Mouse (Mus musculus) heart, postnatal 14 days (tissue): ENCODE data around the gene Zfp324. TPM values are rescaled to one million over a fixed set of nuclear protein-coding genes. Genes with fewer than 3 reads are reported as not detected.

Experiments used
- DNase-seq, 2 experiments: peaks; one replicate each; pipeline ENCODE4 v3.0.0; 2021 to 2022
- intact Hi-C: fragments of 180-260 bp; cut with DNase I; formaldehyde crosslinking; loops from one replicate; pipeline ENCODE4 v1.15.1; 2025
- total RNA-seq, 2 experiments: library from RNA; stranded (reverse); gene quantifications; 2 replicates each; pipeline ENCODE4 v1.2.3; 2021

Gene Zfp324
- total RNA-seq, 2 experiments from 2014 or later, result 4.1 to 4.5 TPM

- intact Hi-C loops, result no loop called here
These were observed 40.4 kb downstream of the Zfp324 start for GRCm38 (mm10) chr7:13006011-13006410.

GRCm38 (mm10) chr7:13006531-13006930 lies 40.9 kb downstream of the Zfp324 start:
- DNase-seq, result no peak
- intact Hi-C loops, result no loop called here

More at GRCm38 (mm10) chr7:13006011-13006410, 40.4 kb downstream of the Zfp324 start:
- no peak for DNase-seq

GRCm38 (mm10) chr7:13007341-13008092 lies 41.9 kb downstream of the Zfp324 start:
- no peak for DNase-seq
- intact Hi-C loops, result loop anchor here (2.0 kb wide), 1 partner anchor 97 kb away; no protein-coding TSS in a partner anchor

GRCm38 (mm10) chr7:13009143-13010004 lies 43.7 kb downstream of the Zfp324 start:
- intact Hi-C loops, result loop anchor here (1.0 to 2.0 kb wide), 3 partner anchors 31 to 99 kb away; no protein-coding TSS in a partner anchor

GRCm38 (mm10) chr7:13010005-13010908 lies 44.6 kb downstream of the Zfp324 start, which contains the start of gene Zbtb45:
Gene Zbtb45, minus strand, starts transcription at chr7:13010034.
- intact Hi-C loops, result no loop called here
- no peak for DNase-seq

More at GRCm38 (mm10) chr7:13009143-13010004, 43.7 kb downstream of the Zfp324 start:
- DNase-seq, result peak; percentile 88 to 94

GRCm38 (mm10) chr7:13013671-13014070 lies 48.0 kb downstream of the Zfp324 start:
- intact Hi-C loops, result no loop called here
- no peak for DNase-seq

GRCm38 (mm10) chr7:13014275-13014839 lies 48.7 kb downstream of the Zfp324 start:
- DNase-seq, result no peak
- intact Hi-C loops, result no loop called here

GRCm38 (mm10) chr7:13015217-13015616 lies 49.6 kb downstream of the Zfp324 start:
- DNase-seq, result no peak
- intact Hi-C loops, result no loop called here

- intact Hi-C loops, result no loop called here
- DNase-seq, result peak; percentile 66 to 72
These were observed 57.3 kb downstream of the Zfp324 start for GRCm38 (mm10) chr7:13022773-13023535.

Other genes with a start within 250 kb of the Zfp324 start
- gene Vmn2r56, start 230.8 kb upstream of the Zfp324 start, total RNA-seq, result not detected
- gene Zscan18, start 162.2 kb upstream of the Zfp324 start, total RNA-seq, result 1 to 10 TPM; 1.4 TPM
- 1 to 10 TPM; 8.6 to 9.3 TPM for gene Zfp329, start 147.0 kb upstream of the Zfp324 start, total RNA-seq
- gene Zfp110, start 131.1 kb upstream of the Zfp324 start, total RNA-seq, result 10 to 100 TPM; 15.1 to 17.3 TPM
- 1 to 10 TPM; 3.9 to 4.0 TPM for gene Zfp128, start 84.7 kb upstream of the Zfp324 start, total RNA-seq
- gene Zscan22, start 68.0 kb upstream of the Zfp324 start, total RNA-seq, result 1 to 10 TPM; 6.6 to 6.8 TPM
- gene Rps5, start 43.5 kb upstream of the Zfp324 start, total RNA-seq, result 100 to 1,000 TPM; 536 to 584 TPM
- under 1 TPM; 0.22 to 0.29 TPM for gene Rnf225, start 38.4 kb upstream of the Zfp324 start, total RNA-seq
- 1 to 10 TPM; 2.6 to 3.3 TPM for gene Zfp446, start 12.0 kb downstream of the Zfp324 start, total RNA-seq
- gene Slc27a5, start 32.4 kb downstream of the Zfp324 start, total RNA-seq, result not detected
- gene Trim28, start 33.3 kb downstream of the Zfp324 start, total RNA-seq, result 100 to 1,000 TPM; 115 TPM
- gene Zbtb45, start 44.2 kb downstream of the Zfp324 start, total RNA-seq, result 1 to 10 TPM; 8.4 to 9.2 TPM
- 100 to 1,000 TPM; 129 to 130 TPM for gene Chmp2a, start 69.0 kb downstream of the Zfp324 start, total RNA-seq
- 100 to 1,000 TPM; 179 TPM for gene Ube2m, start 72.4 kb downstream of the Zfp324 start, total RNA-seq
- gene Mzf1, start 88.9 kb downstream of the Zfp324 start, total RNA-seq, result 1 to 10 TPM in 1 of 2 experiments, under 1 TPM in 1; 0.73 to 1.0 TPM
- gene Vmn1r85, start 129.3 kb downstream of the Zfp324 start, total RNA-seq, result not detected
- not detected for gene Vmn1r86, start 154.1 kb downstream of the Zfp324 start, total RNA-seq
- gene Vmn1r87, start 174.3 kb downstream of the Zfp324 start, total RNA-seq, result not detected
- gene Vmn1r88, start 193.7 kb downstream of the Zfp324 start, total RNA-seq, result under 1 TPM; 0.07 TPM
- not detected for gene Vmn1r89, start 247.2 kb downstream of the Zfp324 start, total RNA-seq